Mouse (Mus musculus) stomach, postnatal 0 days (tissue): ENCODE results near the gene Asb5.

ENCODE experiments used
- CTCF ChIP-seq: IDR thresholded peaks from 2 replicates; pipeline ENCODE4 v1.5.1; 2016; ENCODE audit warnings: antibody characterized with exemption, low read depth, mild to moderate bottlenecking, moderate library complexity
- EP300 ChIP-seq: optimal IDR thresholded peaks from 2 replicates; pipeline ENCODE3; 2016; ENCODE audit warnings: antibody characterized with exemption

DNA sequence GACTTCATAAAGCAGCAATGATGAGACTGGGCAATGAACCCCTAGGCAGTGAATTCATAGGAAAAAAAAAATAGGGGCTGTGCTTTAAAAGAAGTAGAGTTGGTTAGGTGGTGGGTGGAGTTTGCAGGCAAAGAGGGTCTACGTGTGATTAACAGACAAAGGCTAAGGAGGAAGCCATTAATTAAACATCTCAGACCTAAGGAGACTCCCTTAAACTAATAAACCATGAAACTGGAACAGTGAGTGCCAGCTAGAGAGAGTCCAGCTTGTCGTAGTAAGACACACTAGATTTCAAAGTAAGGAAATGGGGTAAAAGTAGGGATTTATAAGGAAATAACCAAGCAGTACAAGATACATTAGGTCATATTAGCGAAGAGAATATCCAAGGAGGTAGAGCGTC, 40.9 kb upstream of the Asb5 start:
- TF ChIP-seq CTCF, result no peak
- TF ChIP-seq EP300, result no peak
